Mouse (Mus musculus): ENCODE results near the gene Opn5. TPM values are rescaled to one million over a fixed set of nuclear protein-coding genes. Genes with fewer than 3 reads are reported as not detected.

Opn5 gene
- polyA plus RNA-seq, 1 experiment: 0.04 TPM

Other genes starting within 250 kb of the Opn5 start
- 2.2 and 2.8 TPM in 2 replicates for gene Adgrf4, start 80.9 kb upstream of the Opn5 start, polyA plus RNA-seq (2012; rRNA removed)
- gene Adgrf2, start 130.8 kb upstream of the Opn5 start, polyA plus RNA-seq (2012; rRNA removed): 0.16 and 0.18 TPM in 2 replicates